Mouse (Mus musculus) adrenal gland, postnatal 25 days (tissue): ENCODE data around the gene Lrrc8c. TPM values are rescaled to one million over a fixed set of nuclear protein-coding genes. Genes with fewer than 3 reads are reported as not detected.
A peak's percentile ranks its signal among the peaks of the same experiment; 100 is the strongest.

ENCODE experiments used
- DNase-seq: peaks from one replicate; pipeline ENCODE4 v3.0.0; 2021; ENCODE audit warnings: mixed read lengths
- long read RNA-seq: library from polyadenylated mRNA; stranded (forward); transcript quantifications from one replicate; pipeline ENCODE4 v2.0.0, GENCODE M21; 2021
- total RNA-seq: library from RNA; stranded (reverse); gene quantifications from 2 replicates; pipeline ENCODE4 v1.2.3, GENCODE M21; 2021

Lrrc8c gene
- 16.5 and 36.8 TPM in 2 replicates for total RNA-seq
- long read RNA-seq, full-length matches to known transcripts: 4 of 10 reads
- long read RNA-seq, partial matches to known transcripts: 3 of 10 reads
- long read RNA-seq, other reads (novel, unspliced or antisense): 3 of 10 reads

DNA sequence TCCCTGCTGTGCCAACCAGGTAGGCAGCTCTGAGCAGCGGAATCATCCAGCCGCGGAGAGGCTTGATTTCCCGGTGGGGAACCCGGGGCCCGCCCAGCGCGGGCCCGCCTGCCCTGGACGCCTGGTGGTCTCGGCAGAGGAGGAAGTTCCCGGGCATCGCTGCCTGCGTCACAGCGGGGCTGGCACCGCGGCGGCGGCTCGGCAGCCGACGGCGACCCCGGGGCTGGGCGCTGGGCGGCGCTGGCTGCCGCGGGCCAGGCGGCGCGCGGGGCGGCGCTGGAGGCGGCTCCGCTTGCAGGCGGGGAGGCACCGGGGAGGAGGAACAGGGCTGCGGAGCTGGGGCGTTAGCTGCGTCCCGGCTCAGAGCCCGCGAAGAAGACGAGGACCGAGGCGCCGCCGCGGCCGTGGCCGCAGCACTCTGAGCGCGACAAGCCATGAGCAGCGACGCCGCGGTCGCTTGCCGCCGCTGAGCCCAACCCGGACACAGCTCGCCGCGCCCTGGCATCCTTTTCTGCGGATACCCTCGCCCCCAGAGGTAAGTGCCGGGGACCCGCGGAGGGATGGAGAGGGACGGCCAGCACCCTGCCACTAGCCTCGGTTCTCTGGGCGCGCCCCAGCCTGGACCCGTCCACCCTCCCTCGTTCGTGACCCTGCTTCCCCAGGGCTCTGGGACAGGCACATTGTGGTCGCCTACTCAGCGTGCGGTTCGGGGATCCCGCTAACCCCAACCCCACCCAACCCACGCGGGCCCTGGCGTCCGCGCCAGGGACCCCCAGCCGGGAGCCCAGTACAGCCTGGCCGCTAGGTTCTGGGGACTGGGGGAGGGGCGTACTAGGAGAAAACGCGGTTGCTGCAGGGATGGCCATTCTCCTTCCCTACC is at the start of gene Lrrc8c:
TSS of gene Lrrc8c (plus strand) at position 293 of the 880 bp plus-strand sequence.
- DNase-seq: peak; percentile 89

DNA sequence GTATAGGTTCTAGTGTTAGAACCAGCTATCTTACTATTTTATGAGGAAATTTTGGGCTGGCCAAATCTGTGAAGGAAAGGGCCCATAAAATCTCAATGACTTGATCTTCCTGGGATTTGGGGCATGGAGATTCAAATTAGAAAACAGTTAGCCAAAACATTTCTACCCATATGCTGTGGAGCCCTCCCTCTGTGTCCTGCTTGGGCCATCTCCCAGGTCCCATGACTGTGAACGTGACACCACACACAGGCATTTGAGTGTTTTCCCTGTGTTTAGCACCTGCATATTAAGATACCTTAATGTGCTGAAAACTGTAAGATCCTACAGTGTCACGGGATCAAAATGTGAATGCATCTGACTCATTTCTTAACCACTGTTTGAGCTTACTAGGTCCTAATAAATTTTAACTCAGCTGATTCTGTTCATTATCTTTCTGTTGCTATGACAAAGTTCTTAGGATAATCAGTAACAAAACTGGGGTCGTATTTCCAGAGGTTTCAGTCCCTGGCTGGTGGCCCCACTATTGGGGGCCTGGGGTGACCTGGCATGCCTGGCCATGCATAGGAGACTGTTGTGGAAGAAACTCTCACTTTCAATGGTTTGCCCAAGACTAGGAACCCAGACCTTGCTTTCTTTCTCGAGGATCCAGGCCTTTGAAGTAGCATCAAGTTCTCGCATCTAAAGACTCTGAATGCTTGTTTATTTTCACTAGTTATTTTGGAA is 46.0 kb upstream of the Lrrc8c start:
- DNase-seq: no peak

DNA sequence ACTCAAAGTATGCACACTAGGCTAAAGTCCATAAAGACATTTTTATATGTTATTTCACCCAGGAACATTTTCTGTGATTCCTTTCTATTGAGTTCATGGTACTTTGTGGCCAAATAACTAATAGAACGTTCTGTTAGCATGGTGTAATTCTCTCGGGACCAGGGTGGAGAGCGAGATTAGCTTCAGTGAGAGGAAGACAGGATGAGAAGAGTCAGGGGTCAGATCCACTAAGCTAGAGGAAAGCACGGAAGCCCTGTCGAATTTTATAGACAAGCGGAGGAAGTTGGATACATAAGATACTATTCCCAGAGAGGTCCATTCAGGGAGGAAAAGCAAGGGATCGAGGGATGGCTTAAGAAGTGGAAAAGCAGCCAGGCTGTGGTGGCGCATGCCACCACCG is 41.7 kb upstream of the Lrrc8c start:
- DNase-seq: no peak

DNA sequence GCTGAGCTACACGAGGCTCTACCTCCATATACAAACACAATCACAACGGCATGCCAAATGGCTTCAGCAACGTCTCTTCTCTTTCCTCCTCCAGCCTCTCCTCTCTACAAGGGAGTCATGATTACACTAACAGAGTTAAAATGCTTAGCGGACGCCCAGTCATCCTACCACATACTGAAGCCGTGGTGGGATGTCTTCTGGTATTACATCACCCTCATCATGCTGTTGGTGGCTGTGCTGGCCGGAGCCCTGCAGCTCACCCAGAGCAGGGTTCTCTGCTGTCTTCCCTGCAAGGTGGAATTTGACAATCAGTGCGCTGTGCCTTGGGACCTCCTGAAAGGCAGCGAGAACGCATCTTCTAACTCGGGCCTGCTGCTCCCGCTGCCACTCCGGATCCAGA is 39.5 kb upstream of the Lrrc8c start:
- no peak for DNase-seq

DNA sequence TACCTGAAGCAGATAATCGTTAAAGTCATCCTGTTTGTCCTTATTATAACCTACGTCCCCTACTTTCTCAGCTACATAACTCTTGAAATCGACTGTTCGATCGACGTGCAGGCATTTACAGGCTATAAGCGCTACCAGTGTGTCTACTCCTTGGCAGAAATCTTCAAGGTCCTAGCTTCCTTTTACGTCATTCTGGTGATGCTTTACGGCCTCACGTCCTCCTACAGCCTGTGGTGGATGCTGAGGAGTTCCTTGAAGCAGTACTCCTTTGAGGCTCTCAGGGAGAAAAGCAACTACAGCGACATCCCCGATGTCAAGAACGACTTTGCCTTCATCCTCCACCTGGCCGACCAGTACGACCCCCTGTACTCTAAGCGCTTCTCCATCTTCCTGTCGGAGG is 38.6 kb upstream of the Lrrc8c start:
- no peak for DNase-seq

DNA sequence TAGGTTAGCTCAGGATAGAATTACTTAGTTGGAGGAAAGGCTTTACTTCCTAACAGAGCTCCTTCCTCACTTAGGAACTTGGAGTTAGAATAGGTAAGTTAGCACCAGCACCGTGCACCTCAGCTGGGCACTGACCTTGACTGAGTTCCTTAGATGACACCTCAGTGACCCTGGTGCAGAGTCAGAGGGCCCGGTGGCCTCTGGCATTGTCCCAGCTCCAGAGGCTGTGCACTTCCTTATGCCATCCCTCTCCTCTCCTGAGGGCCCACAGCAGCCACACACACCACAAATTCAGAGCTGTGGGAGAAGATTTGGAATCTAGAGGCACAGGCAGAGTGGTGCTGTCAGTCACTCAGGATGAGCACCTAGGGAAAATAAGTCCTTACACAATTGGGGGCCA is 35.6 kb upstream of the Lrrc8c start:
- no peak for DNase-seq

DNA sequence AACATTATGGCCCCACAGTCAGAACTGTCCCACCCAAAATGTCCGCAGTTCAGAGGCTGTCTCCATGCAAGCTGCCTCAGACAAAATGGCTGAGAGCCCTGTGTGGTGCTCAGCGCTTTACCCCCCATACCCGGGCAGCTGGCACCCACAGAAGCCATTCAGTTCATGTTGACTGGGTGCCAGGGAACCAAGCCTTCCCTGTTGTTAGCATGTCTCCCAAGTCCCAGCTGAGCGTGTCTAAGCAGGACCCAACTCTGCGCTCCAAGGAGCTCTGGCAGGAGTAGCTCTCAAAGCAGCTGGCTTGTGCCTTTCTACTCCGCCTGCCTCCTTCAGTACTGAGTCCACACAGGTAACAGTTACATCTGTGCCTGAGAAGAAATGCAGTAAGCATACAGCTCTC is 34.9 kb upstream of the Lrrc8c start:
- DNase-seq: no peak

DNA sequence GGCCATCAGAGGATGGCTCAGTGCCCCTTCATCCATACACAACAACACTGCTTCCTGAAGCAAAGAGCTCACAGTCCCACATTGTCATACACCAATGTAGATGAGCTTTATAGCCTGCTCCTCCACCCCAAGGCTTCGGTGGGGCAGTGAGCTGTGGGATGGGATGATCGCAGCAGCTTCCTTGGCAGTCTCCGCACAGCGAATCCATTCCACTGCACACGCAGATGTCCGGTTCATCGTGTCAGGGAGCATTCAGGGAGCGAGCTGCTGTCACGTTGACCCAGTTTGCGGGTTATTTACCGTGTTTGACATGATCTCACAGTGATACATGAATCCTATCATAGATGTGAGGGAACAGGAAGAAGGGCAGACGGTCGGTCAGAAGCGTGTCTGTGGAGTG is 34.3 kb upstream of the Lrrc8c start:
- DNase-seq: no peak

DNA sequence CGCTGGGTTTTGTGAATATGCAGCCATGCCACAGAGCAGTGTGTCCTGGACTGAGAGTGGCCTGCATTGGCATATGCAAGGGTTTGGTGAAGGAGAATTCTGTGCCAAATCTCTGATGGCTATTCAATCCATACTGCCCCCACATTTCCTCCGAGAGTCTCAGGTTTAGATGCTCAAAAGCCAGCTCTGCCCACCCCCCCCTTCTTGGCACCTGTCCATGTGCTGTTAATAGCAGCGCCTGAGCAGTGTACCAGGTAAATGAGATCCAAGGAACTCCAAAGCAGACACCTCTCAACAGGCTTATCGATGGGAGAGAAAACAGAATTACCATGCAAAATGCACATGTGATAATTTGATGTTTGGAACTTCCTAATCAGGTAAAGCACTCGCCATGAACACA is 29.0 kb upstream of the Lrrc8c start:
- no peak for DNase-seq

DNA sequence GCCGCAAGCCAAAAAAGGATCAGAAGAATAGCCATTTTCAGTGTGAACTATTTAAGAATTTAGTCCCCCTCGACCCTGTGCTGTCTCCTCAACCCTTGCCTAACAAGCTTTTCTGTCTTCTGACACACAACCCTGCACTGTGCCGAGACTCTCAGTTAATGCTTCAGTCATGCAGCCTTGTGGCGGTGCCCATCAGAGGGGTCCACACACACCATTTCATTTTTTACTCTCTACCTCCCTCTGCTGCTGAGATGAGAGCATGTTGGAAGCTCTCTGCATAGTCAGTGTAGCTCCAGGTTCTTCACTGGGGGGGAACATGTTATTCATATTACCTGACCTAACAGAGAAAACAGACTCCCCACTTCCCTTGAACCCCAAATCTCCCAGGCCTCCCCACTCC is 27.8 kb upstream of the Lrrc8c start:
- DNase-seq: no peak

DNA sequence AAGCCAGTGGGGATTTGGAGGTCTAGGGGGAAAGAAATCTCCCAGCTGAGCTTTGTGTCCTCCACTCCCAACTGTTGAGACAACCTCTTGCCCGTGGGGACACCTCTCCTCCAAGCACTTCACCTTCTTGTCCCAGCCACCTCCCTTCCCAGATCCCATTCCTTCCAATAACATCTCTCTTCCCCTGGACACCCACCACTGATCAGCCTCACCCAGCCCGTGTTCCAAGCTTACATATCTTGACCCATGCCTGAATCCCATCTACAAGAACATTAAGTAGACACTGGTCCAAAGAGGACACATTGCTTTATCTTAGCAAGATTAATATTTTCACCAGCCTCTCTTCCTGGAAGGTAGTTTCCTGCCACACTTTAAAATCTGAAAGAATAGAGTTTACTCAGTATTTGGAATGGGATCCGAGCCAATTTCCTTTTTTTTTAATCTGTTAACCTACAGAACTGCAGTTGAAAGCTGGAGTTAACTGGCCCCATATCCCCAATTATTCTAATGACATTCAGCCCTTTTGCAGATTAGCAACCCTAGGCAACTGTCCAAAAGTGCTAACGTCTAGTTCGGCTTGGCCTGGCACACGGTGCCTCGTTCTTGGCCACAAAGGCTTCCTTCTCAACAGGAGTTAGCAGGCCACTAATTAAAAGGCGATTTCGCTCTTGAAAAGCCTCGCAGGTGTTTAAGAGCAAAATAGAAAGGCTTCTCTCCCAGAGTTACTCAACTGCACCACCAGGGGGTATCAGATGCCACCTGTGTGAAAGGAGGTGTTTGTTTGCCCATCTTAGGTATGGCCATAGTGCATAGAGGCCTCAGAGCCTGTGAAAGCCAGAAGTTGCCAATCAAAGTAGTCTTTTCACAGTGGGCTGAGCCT is 26.6 kb upstream of the Lrrc8c start:
- DNase-seq: no peak

DNA sequence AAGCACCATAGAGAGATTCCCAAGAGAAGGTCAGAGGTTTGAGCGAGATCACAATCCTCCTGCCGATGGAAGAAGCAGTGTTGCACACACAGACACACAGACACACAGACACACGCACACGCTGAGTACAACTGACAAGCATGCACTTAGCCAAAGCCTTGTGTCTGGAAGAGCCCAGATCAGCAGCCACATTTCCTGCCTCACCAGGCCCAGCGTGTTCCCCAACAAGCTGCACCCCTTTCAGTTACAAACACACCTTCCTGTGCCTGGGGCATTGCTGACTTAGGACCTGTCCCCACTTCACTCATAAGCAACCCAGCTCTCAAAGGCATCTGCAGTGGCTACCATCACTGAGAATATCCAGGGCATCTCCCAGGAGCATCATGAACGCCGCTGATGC is 25.8 kb upstream of the Lrrc8c start:
- DNase-seq: no peak

DNA sequence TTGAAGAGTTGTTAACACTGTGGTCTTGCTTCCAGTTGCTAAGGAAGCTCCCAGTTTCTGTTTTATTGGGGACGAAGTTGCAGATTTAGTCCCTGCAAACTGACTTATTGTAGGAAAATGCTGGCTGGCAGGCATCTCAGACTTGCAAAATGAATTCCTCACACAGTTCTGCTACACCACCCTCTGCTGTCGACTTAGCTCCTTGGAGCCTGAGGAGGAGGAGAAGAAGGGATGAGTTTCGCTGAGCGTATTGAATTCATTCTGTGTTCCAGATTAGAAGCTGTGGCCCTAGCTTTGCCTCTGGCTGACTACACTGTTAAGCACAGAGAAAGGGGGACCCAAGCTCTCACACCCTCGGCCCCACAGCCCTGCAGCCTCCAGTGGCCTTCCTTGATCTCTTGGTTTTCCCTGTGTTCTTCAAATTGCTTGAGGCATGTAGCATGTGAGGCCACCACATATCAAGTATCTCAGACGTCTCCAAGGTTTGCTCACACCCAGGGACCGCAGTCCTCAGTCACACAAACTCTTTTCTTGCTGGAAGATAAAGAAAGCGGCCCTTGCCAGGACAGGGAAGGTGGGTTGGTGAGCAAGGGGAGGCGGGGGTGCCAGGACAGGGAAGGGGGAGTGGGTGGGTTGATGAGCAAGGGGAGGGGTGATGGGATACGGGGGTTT is 24.8 kb upstream of the Lrrc8c start:
- no peak for DNase-seq

DNA sequence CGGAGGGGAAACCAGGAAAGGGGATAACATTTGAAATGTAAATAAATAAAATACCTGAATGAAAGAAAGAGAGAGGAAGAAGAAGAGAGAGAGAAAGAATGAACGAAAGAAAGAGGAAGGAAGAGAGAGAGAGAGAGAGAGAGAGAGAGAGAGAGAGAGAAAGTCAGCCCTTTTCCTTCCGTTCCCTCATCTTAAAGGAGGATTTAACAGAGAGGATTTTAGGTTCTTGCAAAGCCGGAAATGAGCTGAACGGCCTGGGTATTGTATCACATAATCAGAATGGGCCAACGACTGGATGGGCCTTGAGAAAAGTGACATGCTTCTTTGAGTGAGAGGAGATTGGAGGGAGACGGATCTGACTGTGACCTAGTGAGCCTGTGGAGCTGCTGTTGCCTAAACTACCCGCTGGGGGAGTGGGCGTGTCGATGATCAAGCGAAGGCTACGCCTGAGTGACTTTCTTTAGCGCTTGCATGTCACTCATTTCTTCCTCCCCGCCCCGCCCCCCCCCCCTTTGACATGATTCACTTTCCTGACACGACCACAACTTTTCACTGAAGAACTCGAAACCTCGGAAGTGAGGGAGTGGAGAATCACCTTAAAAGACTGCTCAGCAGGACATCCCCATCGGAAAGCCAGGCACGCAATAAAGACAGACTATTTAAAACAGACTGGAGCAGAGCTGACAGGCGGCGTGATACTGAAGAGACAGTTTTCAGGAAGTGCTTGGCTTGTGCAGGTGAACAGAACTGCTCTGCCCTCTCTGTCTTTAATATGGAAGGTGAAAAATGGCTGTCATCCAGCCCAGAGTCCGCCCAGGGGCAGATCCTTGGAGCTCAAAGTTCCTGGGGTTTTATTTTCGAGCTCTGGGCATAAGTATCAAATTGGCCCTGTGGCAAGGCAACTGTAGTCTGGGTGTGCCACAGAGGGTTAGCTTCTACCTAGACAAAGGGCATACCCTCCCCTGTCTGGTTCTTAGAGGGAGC is 24.0 kb upstream of the Lrrc8c start:
- peak; percentile 78 for DNase-seq

DNA sequence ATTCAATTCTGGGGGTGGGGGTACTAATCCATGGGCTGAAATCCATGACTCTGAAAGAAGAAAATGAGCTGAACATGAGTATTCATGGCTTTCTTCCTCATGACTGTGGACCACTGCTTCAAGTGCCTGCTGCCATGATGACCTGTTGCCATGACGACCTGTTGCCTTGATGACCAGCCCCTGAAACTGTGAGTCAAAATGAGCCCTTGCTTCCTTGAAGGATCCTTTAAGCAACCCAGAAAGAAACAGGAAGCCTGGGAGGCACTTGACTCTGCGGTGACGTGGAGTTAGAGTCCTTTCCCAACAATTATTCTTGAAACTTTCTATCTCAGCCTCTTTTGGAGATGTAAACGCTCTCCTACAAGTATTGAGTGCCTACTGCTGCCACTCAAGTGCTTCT is 23.1 kb upstream of the Lrrc8c start:
- no peak for DNase-seq

DNA sequence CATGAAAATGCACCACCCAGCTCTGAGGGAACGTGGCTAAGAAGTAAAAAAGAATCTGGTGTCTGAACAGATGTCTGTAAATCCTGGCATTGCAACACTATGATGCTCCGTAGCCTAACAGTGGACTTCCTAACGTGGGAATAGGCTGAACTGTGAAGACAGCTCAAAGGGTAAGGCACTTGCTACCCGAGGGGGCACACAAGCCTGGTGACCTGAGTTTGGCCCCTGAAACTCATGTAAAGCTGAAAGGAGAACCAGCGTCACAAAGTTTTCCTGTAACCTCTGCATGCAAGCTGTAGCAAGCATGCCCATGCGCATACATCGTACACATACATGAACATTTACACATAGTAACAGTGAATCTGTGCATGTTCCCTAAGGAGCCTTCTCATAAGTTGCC is 22.6 kb upstream of the Lrrc8c start:
- DNase-seq: no peak

DNA sequence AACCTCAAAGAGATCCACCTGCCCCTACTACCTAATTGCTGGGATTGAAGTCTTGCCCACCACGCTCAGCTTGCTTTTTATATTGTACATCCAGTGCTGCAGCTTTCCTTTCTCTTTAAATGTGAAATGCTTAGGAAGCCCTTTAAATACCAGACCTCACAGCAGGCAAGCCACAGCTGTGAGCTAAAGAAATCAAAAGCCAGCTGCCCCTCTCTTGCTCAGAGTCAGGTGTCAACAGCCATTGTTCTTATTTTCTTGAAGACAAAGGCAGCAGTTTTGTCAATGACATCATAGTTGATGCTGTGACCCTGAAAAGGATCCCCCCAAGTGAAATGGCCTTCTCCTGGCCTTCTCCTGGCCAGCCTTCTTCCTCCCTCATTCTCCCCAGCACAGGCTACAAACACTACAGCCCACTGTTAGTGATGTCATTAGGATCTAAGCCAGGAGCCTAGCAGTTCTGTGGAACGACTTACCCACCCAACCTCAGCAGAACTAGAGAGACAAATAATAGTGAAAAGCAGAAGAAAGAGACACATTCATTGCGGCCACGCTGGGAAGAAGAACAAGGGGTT is 20.7 kb upstream of the Lrrc8c start:
- no peak for DNase-seq

DNA sequence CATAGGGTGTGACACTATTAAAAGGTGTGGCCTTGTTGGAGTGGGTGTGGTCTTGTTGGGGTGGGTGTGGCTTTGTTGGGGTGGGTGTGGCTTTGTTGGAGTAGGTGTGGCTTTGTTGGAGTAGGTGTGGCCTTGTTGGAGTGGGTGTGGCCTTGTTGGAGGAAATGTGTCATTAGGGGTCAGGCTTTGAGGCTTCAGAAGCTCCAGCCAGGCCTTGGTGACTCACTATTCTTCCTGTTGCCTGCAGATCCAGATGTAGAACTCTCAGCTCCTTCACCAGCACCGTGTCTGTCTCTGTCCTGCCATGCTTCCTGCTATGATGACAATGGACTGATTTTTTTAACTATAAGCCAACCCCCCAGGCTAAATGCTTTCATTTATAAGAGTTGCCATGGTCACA is 19.8 kb upstream of the Lrrc8c start:
- no peak for DNase-seq

DNA sequence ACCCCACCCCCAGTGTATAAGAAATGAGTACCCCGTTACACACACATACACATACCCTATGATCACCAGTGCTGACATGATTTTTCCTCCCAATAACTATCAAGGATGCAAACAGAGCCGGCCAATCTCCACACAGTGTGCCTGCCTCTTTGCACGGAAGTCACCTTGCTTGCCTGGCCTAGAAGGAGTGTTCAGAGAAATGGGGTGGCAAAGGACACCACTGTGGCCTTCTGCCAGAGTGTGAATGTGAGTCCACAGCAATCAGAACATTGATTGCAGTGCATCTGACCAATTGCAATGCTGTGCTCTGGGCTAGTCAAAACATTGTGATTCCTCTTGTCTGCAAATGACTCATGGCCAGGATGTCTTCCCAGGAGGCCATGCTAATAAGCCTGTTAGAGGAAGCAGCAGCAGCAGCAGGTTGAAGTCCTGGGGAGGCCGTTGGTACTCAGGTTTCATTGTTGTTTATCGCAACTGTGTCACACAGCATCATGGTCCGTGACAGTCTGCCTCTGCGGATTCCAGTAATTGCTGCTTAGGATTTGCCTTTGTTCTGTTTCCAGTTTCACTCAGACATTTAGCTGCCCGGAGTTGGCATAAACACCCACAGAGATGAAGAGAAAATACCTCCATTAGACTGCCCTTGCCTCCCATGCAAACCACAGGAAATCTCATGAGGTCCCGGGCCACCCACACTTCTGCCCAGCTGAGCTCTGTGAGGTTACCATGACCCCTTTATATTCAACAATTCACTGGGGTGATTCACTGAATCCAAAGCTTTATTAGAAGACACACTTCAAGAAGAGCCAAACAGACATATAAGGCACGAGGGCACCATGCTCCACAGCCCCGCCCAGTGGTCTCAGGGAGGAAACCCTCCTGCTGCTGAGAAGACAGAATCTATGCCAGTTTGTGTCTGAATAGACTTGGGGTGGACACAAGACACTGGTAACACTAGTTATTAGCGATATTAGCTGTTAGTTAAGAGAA is 18.8 kb upstream of the Lrrc8c start:
- no peak for DNase-seq
